Mouse (Mus musculus) brain, embryonic 14.5 days (tissue): ENCODE measurements around the gene Cmpk1.

Experiments
- CTCF ChIP-seq: fragments of 200-500 bp; IDR thresholded peaks from 2 replicates; pipeline ENCODE4 v1.5.1; 2012; ENCODE audit warnings: inconsistent platforms, mild to moderate bottlenecking, moderate library complexity, borderline replicate concordance; ENCODE audit not compliant: insufficient read depth, insufficient read length; ENCODE audit errors: extremely low read depth
- POLR2A ChIP-seq: fragments of 200-500 bp; IDR thresholded peaks from 2 replicates; pipeline ENCODE4 v1.6.1; 2012; ENCODE audit warnings: mild to moderate bottlenecking, inconsistent platforms, borderline replicate concordance; ENCODE audit not compliant: poor library complexity, insufficient read depth, insufficient read length, severe bottlenecking; ENCODE audit errors: extremely low read depth

DNA sequence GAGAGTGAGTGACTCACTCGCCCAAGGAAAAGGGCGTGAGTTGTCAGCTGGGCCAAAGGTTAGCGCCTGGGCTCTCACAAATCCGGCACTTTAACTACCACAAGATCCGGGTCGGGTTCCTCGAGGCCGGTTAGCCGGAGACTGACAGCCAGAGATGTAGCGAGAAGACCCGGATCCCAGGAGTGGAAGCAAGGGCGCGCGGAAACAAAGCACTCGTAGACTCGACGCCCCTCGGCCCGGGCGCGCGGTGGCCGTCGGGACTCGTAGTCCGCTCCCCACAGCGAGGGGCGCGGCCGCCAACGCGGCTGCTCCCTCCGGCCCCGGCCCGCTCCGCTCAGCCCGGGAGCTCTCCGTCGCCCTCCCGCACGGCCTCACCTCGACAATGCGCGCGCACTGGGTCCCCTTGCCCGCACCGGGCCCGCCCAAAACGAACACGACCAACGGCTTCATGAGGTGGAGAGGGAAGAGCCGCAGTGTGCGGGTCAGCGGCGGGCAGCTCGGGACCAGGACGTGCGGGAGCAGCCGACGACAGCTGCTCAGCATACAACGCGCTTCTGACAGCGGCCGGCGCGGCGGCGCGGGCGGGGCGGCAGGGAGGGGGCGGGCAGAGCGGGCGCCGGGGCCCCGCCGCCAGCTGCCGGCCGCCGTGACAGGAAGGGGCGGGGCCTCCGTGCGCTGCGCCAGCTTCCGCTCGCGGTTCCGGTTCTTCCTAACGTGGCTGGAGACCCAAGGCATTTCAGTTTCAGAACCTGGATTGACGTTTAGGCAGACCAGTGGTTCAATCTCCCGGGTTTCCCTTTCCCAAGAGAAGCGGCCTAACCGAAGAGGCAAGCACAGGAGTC, at the start of gene Cmpk1:
- TF ChIP-seq CTCF (no peak), POLR2A (peak; percentile 59)
